Mouse (Mus musculus): ENCODE measurements at regions not wholly inside any gene's neighbourhood (a gene's known extent, or its start where the extent isn't known, plus 50 kb on each side); places are given as distances from the start of the nearest gene placed in this dataset.

DNA sequence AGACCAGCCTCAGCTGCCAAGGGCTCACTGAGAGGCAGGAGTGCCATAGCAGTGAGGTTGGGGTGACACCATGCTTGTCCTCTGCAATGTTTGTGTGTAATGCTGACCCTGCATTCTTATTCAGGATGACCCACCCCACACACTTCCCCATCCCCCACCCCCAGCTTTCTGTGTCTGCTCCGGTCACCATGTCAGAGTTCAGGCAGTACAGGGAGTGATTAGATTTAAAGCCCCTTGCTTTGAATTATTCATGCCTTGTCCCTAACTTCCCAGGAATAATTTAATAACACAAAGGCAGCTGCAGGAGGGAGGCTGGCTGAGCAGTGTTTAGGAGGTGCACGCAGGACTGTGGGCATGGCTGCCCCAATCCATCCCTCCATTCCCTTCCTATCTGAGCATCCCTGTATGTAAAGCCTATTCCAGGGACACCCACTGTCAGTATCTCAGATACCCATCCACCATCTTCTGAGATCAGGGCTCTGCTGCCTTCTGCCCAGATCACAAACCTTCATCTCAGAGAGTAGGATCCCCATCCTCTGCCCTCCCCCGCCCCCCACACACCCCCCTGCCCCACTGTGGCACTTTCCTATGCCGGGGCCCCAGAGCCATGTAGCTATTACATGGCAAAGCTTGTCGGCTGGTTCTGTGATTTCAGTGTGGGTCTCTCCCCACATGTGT lies 76.0 kb upstream of the Rufy1 start:
- Histone ChIP-seq H3K27me3 (ENCODE audit: insufficient read depth, low read length) (no peaks in the 10 kb centered on the region; the same call in 1 of the 2 replicates), H3K36me3 (ENCODE audit: insufficient read depth, low read length) (no peaks in the 10 kb centered on the region), H3K4me1 (replicated peaks; ENCODE audit: low read depth, low read length) (no peaks in the 10 kb centered on the region), H3K9me3 (ENCODE audit: low read length) (no peaks in the 10 kb centered on the region), H3K4me3 (replicated peaks; ENCODE audit: low read length) (no peak overlapping the region)
- no peak for TF ChIP-seq CTCF (conservative IDR thresholded peaks at IDR 0.05; ENCODE audit: low read length)
- no peak for TF ChIP-seq NANOG (IDR thresholded peaks at IDR 0.05; ENCODE audit: borderline replicate concordance, low read length)
- TF ChIP-seq POU5F1 (IDR thresholded peaks at IDR 0.05; ENCODE audit: borderline replicate concordance, low read length) = no peak

DNA sequence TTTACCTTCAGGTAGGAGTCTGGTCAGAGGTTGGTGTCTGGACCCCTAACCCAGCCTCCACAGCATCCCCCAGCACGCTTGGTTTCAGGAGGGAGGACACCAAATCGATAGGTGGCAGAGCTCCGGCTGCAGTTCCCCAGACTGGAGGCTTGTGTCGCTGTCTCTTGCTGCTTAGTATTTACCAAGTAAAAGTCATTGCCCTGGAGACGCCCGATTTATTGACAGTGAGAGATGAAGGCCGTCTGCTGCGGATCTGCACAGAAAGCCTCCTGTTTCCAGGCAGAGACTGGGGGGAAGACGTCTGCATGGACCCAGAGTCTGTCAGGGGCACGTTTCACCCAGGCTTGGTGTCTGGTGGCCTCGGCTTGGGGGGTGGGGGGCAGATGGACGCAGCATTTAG lies 70.4 kb upstream of the Rufy1 start:
- Histone ChIP-seq H3K4me1 (replicated peaks; ENCODE audit: low read depth, low read length) (no peaks in the 10 kb centered on the region), H3K9me3 (ENCODE audit: low read length) (no peaks in the 10 kb centered on the region), H3K27me3 (ENCODE audit: insufficient read depth, low read length) (no peaks in the 10 kb centered on the region), H3K36me3 (ENCODE audit: insufficient read depth, low read length) (no peaks in the 10 kb centered on the region), H3K4me3 (replicated peaks; ENCODE audit: low read length) (no peak overlapping the region)
- TF ChIP-seq POU5F1 (IDR thresholded peaks at IDR 0.05; ENCODE audit: borderline replicate concordance, low read length) = no peak
- no peak for TF ChIP-seq CTCF (conservative IDR thresholded peaks at IDR 0.05; ENCODE audit: low read length)
- TF ChIP-seq NANOG (IDR thresholded peaks at IDR 0.05; ENCODE audit: borderline replicate concordance, low read length) = no peak

DNA sequence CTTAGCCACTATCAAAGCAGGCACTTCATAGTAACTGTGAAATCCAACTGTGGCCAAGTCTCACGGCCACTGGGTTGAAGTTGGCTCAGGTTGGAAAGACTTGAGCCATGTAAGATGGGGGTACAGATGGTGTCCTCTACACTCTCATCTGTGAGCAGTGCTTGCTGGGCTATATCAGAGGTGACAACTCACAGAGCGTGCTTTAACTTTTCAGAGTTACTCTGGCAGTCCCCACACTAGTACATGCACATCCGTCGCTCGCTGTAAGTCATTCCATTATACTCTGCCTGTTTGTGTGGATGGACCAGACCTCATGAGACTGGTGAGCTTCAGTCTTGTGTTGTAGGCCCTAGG lies 62.2 kb upstream of the Rufy1 start:
- Histone ChIP-seq H3K4me1 (replicated peaks; ENCODE audit: low read depth, low read length) (peaks cover 21% of the 10 kb centered on the region), H3K36me3 (ENCODE audit: insufficient read depth, low read length) (no peaks in the 10 kb centered on the region), H3K27me3 (ENCODE audit: insufficient read depth, low read length) (no peaks in the 10 kb centered on the region), H3K4me3 (replicated peaks; ENCODE audit: low read length) (no peak overlapping the region), H3K9me3 (ENCODE audit: low read length) (no peaks in the 10 kb centered on the region)
- TF ChIP-seq CTCF (conservative IDR thresholded peaks at IDR 0.05; ENCODE audit: low read length) = no peak
- no peak for TF ChIP-seq NANOG (IDR thresholded peaks at IDR 0.05; ENCODE audit: borderline replicate concordance, low read length)
- no peak for TF ChIP-seq POU5F1 (IDR thresholded peaks at IDR 0.05; ENCODE audit: borderline replicate concordance, low read length)

DNA sequence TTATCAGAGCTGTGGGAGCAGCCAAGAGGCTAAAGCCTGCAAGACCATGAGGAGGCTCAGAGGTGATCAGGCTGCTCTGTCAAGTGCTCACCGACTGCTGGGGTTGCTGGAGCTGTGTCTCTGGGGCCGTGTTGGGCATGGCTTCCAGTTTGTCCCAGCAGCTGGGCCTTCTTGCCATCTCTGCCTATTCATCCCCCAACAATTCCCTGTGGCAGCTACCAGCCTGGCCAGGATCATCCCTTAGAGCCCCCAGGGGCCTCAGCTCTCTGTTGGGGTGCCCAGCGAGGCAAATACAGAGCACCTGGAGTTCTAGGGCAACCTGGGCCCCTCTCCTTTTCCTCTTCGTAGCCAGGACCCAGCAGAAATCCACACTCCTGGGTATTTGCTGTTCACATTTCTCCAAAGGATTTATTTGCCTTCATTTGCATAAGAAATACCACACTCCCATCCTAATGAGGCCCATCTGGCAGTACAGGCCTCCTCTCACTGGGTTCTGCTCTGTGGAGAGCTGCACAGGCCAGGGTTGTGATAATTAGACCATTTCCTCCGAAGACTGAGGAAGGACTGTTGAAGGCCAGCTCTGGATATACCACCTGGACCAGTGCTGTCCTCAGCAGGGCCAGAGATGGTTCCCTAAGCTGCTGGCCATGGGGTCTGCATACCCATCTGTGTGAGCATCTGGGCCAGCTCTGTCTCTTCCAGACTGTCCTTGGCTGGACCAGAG lies 61.6 kb upstream of the Rufy1 start:
- H3K9me3 ChIP-seq (ENCODE audit: low read length) = no peaks in the 10 kb centered on the region
- H3K4me1 ChIP-seq (replicated peaks; ENCODE audit: low read depth, low read length) = peaks cover 25% of the 10 kb centered on the region
- no peaks in the 10 kb centered on the region for H3K27me3 ChIP-seq (ENCODE audit: insufficient read depth, low read length)
- H3K4me3 ChIP-seq (replicated peaks; ENCODE audit: low read length) = 0 out of 2 replicates have a peak overlapping the region, but pooled peaks have one; percentile 4
- TF ChIP-seq POU5F1 (IDR thresholded peaks at IDR 0.05; ENCODE audit: borderline replicate concordance, low read length) (no peak), CTCF (conservative IDR thresholded peaks at IDR 0.05; ENCODE audit: low read length) (no peak), NANOG (IDR thresholded peaks at IDR 0.05; ENCODE audit: borderline replicate concordance, low read length) (peak; percentile 29; the same call in 1 of the 2 replicates)
- no peaks in the 10 kb centered on the region for H3K36me3 ChIP-seq (ENCODE audit: insufficient read depth, low read length)

DNA sequence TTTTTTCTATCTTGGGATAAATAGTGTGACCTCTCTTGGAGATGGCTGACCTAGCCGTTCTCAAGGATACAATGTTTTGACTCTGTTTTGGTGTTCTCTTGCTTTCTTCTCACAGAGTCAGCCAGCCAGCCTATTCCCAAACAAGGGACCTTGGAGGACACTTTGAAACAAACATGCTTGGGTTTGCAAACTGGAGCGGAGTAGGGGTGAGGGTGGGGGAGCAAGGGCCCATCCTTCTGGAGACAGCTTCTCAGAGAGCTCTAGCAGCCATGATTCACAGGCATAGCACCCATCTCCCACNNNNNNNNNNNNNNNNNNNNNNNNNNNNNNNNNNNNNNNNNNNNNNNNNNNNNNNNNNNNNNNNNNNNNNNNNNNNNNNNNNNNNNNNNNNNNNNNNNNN lies 52.9 kb upstream of the Rufy1 start:
- TF ChIP-seq POU5F1 (IDR thresholded peaks at IDR 0.05; ENCODE audit: borderline replicate concordance, low read length) = no peak
- TF ChIP-seq NANOG (IDR thresholded peaks at IDR 0.05; ENCODE audit: borderline replicate concordance, low read length) = no peak
- no peak for TF ChIP-seq CTCF (conservative IDR thresholded peaks at IDR 0.05; ENCODE audit: low read length)
- H3K36me3 ChIP-seq (ENCODE audit: insufficient read depth, low read length) = no peaks in the 10 kb centered on the region
- no peaks in the 10 kb centered on the region for H3K9me3 ChIP-seq (ENCODE audit: low read length)
- peaks cover 16% of the 10 kb centered on the region for H3K4me1 ChIP-seq (replicated peaks; ENCODE audit: low read depth, low read length)
- no peaks in the 10 kb centered on the region for H3K27me3 ChIP-seq (ENCODE audit: insufficient read depth, low read length)
- H3K4me3 ChIP-seq (replicated peaks; ENCODE audit: low read length) = no peak overlapping the region

DNA sequence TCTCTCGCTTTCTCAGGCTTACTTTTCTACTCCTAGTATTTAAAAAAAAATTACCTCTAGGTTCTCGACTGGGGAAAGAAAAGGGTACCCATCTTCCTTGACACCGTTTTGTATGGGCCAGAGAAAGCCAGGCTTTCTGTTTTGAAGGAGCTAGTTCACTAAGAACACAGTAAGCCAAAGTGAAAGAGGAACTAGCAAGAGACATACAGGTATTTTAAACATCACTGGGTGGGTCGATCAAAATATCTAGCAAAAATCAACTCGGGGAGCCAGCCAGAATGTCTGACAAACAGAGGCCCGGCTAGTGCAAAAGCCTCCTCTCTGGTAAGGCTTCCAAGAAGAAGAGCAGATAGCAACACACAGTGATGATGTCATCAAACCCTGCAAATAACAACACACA lies 52.2 kb upstream of the Rufy1 start:
- H3K4me1 ChIP-seq (replicated peaks; ENCODE audit: low read depth, low read length) = peaks cover 12% of the 10 kb centered on the region
- no peaks in the 10 kb centered on the region for H3K9me3 ChIP-seq (ENCODE audit: low read length)
- H3K4me3 ChIP-seq (replicated peaks; ENCODE audit: low read length) = no peak overlapping the region
- no peaks in the 10 kb centered on the region for H3K27me3 ChIP-seq (ENCODE audit: insufficient read depth, low read length)
- H3K36me3 ChIP-seq (ENCODE audit: insufficient read depth, low read length) = no peaks in the 10 kb centered on the region
- no peak for TF ChIP-seq POU5F1 (IDR thresholded peaks at IDR 0.05; ENCODE audit: borderline replicate concordance, low read length)
- no peak for TF ChIP-seq NANOG (IDR thresholded peaks at IDR 0.05; ENCODE audit: borderline replicate concordance, low read length)
- TF ChIP-seq CTCF (conservative IDR thresholded peaks at IDR 0.05; ENCODE audit: low read length) = no peak

DNA sequence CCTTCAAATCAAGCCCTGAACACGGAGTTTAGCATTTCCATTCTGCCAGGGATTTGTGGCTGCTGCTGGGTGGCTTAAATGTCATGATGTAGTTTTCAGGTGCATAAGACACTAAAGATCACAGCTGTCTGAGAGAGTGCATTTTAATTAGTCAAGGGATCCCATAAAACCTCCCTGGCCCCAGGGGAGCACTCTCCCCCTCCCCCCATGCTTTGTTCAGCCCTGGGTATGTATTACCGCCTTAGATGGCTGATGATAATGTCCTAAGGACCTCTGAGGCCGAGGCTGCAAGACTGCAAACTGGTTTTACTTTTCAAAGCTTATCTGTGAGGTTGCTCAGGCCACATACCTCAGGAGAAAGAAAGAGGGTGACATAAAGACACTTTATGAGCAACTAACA lies 51.7 kb upstream of the Rufy1 start:
- TF ChIP-seq POU5F1 (IDR thresholded peaks at IDR 0.05; ENCODE audit: borderline replicate concordance, low read length) = no peak
- no peak for TF ChIP-seq CTCF (conservative IDR thresholded peaks at IDR 0.05; ENCODE audit: low read length)
- no peak for TF ChIP-seq NANOG (IDR thresholded peaks at IDR 0.05; ENCODE audit: borderline replicate concordance, low read length)
- peaks cover 7% of the 10 kb centered on the region; the same call in 1 of the 2 replicates for H3K4me1 ChIP-seq (replicated peaks; ENCODE audit: low read depth, low read length)
- no peaks in the 10 kb centered on the region for H3K36me3 ChIP-seq (ENCODE audit: insufficient read depth, low read length)
- no peak overlapping the region for H3K4me3 ChIP-seq (replicated peaks; ENCODE audit: low read length)
- H3K27me3 ChIP-seq (ENCODE audit: insufficient read depth, low read length) = no peaks in the 10 kb centered on the region
- H3K9me3 ChIP-seq (ENCODE audit: low read length) = no peaks in the 10 kb centered on the region

Data from E14TG2a.4 (cell line).